Mouse (Mus musculus): ENCODE data around the gene Pmvk. TPM values are rescaled to one million over a fixed set of nuclear protein-coding genes. Genes with fewer than 3 reads are reported as not detected.
"Not testable (repeated sequence)": the region's sequence is repeated elsewhere in the genome, so short reads cannot be mapped to it uniquely, and the experiment has no call there.

Pmvk gene
- total RNA-seq, 4 experiments from 2014 or later: 5.5 to 8.6 (median 7.5) TPM

GRCm38 (mm10) chr3:89425876-89426275, 28.5 kb upstream of the Pmvk start:
- no peak for DNase-seq (ENCODE audit: low spot score)

DNA sequence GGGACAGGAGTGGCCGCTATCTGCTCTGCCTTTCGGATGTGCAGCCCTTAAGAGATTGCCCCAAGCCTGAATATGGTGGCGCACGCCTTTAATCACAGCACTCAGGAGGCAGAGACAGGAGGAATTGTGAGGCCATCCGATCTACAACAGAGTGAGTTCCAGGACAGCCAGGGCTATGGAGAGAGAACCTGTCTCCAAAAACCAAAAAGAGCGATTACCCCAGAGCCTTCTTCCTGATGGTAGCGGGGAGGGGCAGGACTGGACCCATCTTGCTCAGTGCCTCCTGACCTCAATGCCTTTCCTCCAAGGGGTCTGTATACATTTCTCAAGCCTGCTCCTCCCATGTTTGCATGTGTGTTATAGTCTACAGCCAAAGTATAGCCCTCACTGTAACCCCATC, 25.3 kb upstream of the Pmvk start:
- not testable (repeated sequence) for DNase-seq (ENCODE audit: low spot score)

DNA sequence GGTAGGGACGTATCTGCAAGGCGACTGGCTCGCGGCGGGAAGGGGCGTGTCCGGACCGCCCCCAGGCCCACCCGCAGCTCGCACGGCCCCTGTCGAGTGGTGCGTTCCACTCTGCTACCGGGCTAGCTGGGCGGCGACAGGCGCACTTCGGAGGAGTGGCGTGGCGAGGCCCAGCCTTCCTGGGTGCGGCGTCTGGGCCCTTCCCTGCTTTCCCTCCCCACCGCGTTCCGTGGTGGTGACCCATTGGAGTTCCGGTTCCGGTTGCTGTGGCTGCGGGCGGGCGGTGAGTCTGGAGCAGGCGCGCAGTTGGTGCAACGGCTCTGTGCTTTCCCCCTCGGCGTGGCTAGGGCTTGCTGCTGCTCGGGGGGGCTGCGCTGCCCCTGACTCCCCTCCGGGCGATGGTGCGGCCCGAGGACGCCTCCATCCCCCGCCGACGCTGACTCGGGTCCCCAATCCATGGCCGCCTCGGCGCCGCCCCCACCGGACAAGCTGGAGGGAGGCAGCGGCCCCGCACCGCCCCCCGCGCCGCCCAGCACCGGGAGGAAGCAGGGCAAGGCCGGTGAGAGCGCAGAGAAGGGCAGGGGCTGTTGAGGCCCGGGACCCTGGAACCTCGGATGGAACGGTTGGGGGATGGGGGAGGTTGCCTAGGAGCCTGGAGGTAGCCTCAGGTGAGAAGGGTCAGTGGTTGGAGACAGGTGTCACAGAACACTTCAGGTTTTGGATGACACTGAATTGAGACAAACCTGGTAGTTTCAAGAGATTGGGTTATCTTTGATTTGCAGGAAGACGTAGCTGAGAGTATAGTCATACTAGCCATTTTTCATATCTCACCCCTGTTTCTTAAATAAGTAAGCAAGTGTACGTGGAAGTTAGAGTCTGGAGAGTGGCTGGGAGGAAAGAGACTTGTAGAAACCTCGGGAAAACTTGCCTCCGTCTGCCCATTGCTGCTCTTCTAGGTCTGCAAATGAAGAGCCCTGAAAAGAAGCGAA, 23.9 kb upstream of the Pmvk start, which contains the start of gene Pygo2:
TSS of gene Pygo2 (plus strand) at position 44 of the 989 bp plus-strand sequence.
- DNase-seq (ENCODE audit: low spot score): peak; percentile 94

GRCm38 (mm10) chr3:89432606-89433005, 21.7 kb upstream of the Pmvk start:
- no peak for DNase-seq (ENCODE audit: low spot score)

DNA sequence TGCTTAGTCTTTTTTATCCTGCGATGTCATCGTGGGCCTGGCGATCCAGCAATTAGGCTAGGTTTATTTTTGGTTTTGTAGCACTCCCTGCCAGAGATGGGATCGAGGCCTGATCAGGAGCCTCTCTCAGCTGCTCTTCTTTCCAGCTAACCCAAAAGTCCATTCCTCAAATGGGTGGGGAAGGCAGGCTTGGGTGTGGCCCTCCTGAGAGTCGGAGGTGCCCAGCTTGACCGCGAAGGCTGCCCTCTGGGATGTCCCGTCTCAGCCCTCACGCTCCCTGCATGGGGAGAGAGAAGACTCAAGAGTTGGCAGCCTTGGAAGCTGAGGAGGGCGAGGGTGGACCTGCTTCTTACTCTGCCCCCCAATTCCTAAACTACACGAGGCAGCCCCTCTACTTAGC, 19.8 kb upstream of the Pmvk start:
- DNase-seq (ENCODE audit: low spot score): no peak

GRCm38 (mm10) chr3:89435041-89435440, 19.3 kb upstream of the Pmvk start:
- DNase-seq (ENCODE audit: low spot score): no peak

DNA sequence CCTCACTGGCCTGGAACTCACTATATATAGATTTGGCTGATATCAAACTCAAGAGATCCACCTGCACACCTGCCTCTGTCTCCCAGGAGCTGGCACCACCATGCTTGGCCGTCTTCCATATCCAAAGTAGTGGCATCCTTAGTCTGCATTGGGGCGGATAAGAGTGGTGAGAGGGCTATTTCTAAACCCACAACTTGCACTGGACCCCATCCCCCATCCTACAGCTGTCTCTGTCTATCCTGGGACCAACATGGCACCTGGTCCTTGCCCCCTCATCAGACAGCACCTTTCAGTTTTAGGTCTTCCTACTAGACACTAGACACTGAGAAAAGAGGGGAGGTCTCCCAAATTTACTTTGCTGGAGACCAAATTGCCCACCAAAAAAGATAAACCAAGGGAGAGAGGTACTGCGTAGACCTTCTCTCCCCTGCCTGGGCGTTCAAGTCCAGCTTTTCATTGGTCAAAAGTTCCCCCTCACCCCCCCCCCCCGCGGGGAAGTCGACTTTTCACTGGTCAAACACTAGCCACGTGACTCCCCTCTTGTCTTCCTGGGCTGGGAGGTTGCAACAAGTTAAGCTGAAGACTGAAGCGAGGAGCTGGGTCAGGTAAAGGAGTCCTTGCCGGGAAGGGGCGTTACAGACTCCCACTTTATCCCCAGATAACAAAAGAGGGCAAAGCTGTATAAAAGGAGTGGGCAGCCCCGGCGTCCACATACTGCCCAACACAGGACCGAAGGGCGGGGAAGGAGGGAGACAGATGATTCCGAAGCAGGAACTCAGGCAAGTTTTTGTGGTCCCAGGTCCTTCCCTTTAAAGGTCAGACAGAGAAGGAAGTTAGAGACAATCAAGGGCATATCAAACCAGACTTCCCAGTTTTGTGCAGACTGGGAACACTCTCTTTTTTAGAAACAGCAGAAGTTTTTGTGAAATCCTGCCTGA, 17.9 kb upstream of the Pmvk start, which contains the start of gene Pbxip1:
TSS of gene Pbxip1 (plus strand) at position 531 of the 938 bp plus-strand sequence.
- DNase-seq (ENCODE audit: low spot score): peak; percentile 72

- DNase-seq (ENCODE audit: low spot score): no peak
Measured at GRCm38 (mm10) chr3:89437269-89437668, 17.1 kb upstream of the Pmvk start.

GRCm38 (mm10) chr3:89440691-89441090, 13.7 kb upstream of the Pmvk start:
- DNase-seq (ENCODE audit: low spot score): no peak

- no peak for DNase-seq (ENCODE audit: low spot score)
Measured at GRCm38 (mm10) chr3:89448720-89449537, 5.4 kb upstream of the Pmvk start.

DNA sequence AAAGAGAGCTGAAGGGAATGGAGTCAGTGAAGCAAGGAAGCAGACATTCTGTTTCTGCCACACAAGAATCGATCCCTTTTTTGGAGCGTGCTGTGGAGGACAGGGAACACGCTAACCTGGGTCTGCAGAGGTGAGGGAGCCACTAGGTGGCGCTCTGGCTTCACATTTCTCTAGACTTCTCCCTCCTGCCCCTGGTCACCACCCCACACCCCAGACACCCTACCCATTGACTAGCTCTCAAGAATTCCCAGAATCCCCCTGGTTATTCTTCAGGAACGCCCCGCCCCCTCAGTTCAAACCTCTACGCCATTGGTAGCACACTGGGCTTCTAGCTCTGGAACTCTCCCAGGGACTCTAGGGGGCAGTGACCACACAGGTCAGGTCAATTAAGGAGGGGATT, 4.8 kb upstream of the Pmvk start:
- DNase-seq (ENCODE audit: low spot score): peak; percentile 47

- no peak for DNase-seq (ENCODE audit: low spot score)
Measured at GRCm38 (mm10) chr3:89451916-89452315, 2.4 kb upstream of the Pmvk start.

DNA sequence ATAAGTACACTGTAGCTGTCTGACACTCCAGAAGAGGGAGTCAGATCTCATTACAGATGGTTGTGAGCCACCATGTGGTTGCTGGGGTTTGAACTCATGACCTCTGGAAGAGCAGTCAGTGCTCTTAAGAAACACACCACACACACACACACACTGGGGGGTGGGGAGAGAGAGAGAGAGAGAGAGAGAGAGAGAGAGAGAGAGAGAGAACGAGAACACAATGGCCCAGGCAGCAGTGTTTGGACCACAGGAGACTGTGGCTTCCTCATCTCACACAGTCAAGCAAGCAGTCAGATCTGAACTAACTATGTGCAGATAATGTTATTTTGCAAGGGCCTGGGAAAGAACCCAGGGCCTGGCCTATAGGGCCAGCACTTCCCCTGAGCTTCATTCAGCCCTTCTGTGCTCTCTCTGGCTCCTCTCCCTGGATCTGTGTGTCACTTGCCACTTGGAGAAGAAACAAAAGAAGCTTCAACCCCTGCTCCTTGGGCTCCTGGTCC, 1.5 kb downstream of the Pmvk start:
- DNase-seq (ENCODE audit: low spot score): no peak

DNA sequence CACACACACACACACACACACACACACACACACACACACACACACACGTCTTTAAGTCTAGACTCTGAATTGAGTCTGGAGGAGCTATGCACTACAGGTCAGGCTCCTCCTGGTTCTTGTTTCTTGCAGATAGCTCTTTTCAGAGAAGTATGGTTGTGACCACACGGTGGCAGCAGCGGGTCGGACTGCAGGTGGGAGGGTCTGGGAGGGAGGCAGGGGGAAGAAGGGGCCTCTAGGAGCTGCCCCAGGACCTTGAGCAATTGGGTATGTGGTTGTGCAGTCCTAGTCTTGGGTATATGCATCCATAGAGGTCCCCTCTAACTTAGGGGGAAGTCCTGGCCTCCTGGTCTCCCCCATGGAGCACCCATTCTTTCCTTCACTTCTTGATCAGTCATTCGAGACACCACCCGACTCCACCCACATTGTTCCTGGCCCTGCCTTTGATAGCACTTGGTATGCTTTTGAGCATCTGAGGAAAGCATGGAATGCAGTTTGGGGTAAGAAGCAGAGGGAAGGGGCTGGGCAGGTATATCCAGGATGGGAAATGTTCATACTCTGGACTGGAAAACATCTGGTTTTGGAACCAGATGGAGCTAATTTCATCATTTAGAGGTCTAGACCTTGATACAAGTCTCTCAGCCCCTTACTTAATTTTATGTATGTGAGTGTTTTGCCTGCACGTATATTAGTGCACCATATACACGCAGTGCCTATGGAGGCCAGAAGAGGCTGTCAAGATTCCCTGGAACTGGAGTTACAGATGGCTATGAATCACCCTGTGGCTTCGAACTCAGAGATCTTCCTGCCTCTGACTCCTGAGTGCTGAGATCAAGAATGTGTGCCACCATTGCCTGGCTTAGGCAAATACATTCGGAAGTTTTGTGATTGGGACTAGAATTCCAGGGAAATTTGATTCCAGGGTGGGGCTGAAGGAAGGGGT, 2.7 kb downstream of the Pmvk start:
- DNase-seq (ENCODE audit: low spot score): peak; percentile 44

DNA sequence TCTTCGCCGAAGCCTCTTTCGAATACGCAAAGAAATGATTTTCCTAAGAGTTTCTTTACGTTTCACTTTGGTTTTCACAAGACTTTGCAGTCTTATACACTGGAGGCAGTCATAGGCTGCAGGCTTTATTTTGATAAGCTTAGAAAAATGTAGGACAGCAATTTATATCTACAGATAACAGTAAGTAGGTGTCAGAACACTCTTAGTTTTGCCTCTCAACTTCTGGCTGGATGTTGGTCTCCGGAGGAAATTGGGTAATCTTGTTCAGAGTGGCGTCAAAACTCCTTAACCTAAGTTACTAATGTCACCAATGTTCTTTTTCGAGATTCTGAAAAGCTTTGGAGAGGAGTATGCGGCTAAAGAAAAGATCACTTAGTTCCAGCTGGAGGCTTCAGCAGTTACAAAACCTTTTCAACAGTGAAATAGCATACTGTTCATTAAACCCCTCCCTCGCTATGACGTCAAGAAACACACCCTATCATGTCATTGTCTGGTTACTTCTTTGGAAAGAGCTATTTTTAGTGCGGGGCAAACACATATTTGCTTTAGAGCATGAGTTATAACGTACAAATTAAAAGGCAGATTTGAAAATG, 4.1 kb downstream of the Pmvk start:
- no peak for DNase-seq (ENCODE audit: low spot score)

DNA sequence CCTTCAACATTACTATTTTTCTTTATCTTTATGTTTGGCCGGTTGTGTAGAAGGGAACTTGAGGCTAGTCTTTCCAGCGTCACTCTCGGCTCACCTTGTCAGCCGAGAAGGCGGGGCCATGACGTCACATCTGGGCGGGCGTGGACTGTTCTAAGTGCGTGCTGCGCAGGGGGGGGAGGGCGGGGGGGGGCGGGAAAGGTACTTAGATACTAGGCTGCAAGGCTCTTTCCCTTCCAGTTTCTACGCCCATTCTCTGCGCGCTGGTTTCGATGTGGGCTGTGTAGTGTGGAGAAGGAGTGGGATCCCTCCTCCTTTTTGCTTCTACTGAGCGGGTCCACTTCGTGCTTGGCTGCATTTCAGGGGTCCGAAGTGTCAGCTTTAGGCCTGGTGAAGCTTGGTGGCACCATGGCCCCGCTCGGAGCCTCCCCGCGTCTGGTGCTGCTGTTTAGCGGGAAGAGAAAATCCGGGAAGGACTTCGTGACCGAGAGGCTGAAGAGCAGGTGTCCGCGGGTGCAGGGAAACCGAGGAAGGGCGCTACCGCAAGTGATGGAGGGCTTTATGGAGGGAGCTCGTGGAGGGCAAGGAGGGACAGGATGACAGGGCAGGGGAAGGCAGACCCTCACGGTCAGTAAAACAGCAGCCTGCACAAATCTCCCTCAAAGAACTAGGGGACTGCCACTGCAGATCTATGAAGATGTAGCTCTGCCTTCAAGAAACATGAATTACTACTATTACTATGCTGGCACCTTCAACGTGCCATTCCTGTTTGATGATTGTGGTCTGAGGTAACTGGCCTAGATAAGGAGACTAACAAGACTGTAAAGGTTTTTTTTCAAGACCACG, 4.8 kb downstream of the Pmvk start:
- DNase-seq (ENCODE audit: low spot score): peak; percentile 89

DNA sequence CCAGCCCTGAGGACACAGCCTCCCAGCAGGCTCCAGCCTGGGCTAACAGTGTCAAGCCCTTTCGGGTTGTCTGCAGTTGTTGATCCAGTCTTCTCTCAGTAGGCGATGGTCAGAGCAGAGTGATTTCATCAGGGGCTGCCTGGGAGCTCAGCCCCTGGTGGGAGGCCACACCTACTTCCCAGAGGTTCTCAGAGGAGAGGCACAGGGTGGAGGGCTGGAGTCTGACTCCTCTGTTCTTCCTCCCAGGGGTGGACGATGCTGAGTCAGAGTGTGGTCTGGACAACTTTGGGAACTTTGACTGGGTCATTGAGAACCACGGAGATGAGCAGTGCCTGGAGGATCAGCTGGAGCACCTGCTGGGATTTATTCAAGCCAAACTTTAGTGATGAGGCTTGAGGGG, 13.9 kb downstream of the Pmvk start:
- no peak for DNase-seq (ENCODE audit: low spot score)

GRCm38 (mm10) chr3:89472280-89472679, 17.9 kb downstream of the Pmvk start:
- DNase-seq (ENCODE audit: low spot score): no peak
